Mouse (Mus musculus) lung, embryonic 14.5 days (tissue): ENCODE data around the gene Arhgap42. TPM values are rescaled to one million over a fixed set of nuclear protein-coding genes. Genes with fewer than 3 reads are reported as not detected.
A peak's percentile ranks its signal among the peaks of the same experiment; 100 is the strongest.

Experiments used
- ATAC-seq: fragments of 200-750 bp; cut with Nextera tagmentation; 2 replicates; pipeline ENCODE4 v1.8.0; 2017; ENCODE audit warnings: mild to moderate bottlenecking, moderate TSS enrichment, moderate library complexity; ENCODE audit not compliant: insufficient read depth
- DNase-seq: peaks from one replicate; pipeline ENCODE4 v3.0.0-alpha.2; 2015
- H3K27ac ChIP-seq: fragments of 300-500 bp; sonication (generic); 2 replicates; pipeline ENCODE4 v1.5.1; 2014; ENCODE audit warnings: low read depth, mild to moderate bottlenecking, moderate library complexity
- H3K27me3 ChIP-seq: fragments of 300-500 bp; sonication (generic); 2 replicates; pipeline ENCODE4 v1.6.1; 2014; ENCODE audit warnings: low read length, control low read depth; ENCODE audit not compliant: insufficient read depth
- H3K36me3 ChIP-seq: fragments of 300-500 bp; sonication (generic); 2 replicates; pipeline ENCODE4 v1.6.1; 2014; ENCODE audit warnings: control low read depth; ENCODE audit not compliant: insufficient read depth
- H3K4me1 ChIP-seq: fragments of 300-500 bp; sonication (generic); 2 replicates; pipeline ENCODE4 v1.6.1; 2014; ENCODE audit warnings: antibody characterized with exemption, control low read depth; ENCODE audit not compliant: insufficient read depth
- H3K4me2 ChIP-seq: fragments of 300-500 bp; sonication (generic); 2 replicates; pipeline ENCODE4 v1.6.1; 2014; ENCODE audit warnings: mild to moderate bottlenecking
- H3K4me3 ChIP-seq: fragments of 300-500 bp; sonication (generic); 2 replicates; pipeline ENCODE4 v1.5.1; 2014; ENCODE audit warnings: low read depth, low read length
- H3K9ac ChIP-seq: fragments of 300-500 bp; sonication (generic); 2 replicates; pipeline ENCODE4 v1.6.1; 2014
- H3K9me3 ChIP-seq: fragments of 300-500 bp; sonication (generic); 2 replicates; pipeline ENCODE4 v1.6.1; 2016; ENCODE audit warnings: low read depth, low read length, control low read depth
- CTCF ChIP-seq: IDR thresholded peaks from 2 replicates; pipeline ENCODE4 v1.5.1; 2016; ENCODE audit warnings: antibody characterized with exemption, low read depth
- WGBS: fragments of 180-500 bp; shearing (Covaris S2); extraction: QIAGEN DNeasy Blood & Tissue Kit; methylation state at CpG from one replicate; pipeline ENCODE4 v1.1.7; 2014; 5-methylcytosine and 5-hydroxymethylcytosine counted together
- polyA plus RNA-seq: library from polyadenylated mRNA; unstranded; fragments of >200 nt; fragmentation: Nextera tagmentation; extraction: Ambion mirVana; gene quantifications from 2 replicates; pipeline ENCODE4 v1.2.1, GENCODE M21; 2014

Gene Arhgap42
- polyA plus RNA-seq, 1 experiment from 2014 or later = 45.8 TPM

GRCm38 (mm10) chr9:9211411-9212087, 27.4 kb downstream of the Arhgap42 start:
- Histone ChIP-seq H3K36me3 (no peaks in the 10 kb centered on the region), H3K9me3 (no peaks in the 10 kb centered on the region), H3K27me3 (no peaks in the 10 kb centered on the region), H3K4me2 (no peak overlapping the region), H3K4me1 (no peaks in the 10 kb centered on the region), H3K27ac (no peak overlapping the region), H3K9ac (no peak overlapping the region), H3K4me3 (no peak overlapping the region)
- no peak for ATAC-seq
- TF ChIP-seq CTCF = no peak
- WGBS = 83% methylated on average over 3 of the region's 3 CpGs
- no peak for DNase-seq

DNA sequence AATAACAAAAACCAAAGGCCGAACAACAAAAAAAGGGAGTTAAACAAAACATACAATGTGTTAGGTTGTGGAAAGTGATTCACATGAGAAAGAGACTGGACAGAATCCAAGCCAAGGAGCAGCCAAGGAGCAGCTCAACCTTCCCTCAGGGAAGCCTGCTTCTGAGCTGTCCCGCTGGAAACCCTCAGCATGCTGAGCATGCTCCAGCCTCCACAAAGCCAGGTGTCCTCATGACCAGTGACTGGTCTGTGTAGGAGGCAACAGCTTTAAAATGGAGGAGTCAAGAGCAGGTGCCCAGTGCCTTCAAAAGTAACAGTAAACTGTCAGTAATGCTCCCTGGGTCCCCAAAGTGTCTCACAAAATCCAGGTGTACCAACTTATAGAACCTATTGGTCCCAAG, 28.4 kb downstream of the Arhgap42 start:
- Histone ChIP-seq H3K36me3 (no peaks in the 10 kb centered on the region), H3K4me2 (no peak overlapping the region), H3K4me3 (no peak overlapping the region), H3K9me3 (no peaks in the 10 kb centered on the region), H3K27me3 (no peaks in the 10 kb centered on the region), H3K9ac (no peak overlapping the region), H3K4me1 (no peaks in the 10 kb centered on the region), H3K27ac (no peak overlapping the region)
- no peak for DNase-seq
- ATAC-seq = no peak
- TF ChIP-seq CTCF = no peak
- WGBS = 88% methylated on average over 2 of the region's 2 CpGs

- Histone ChIP-seq H3K4me1 (no peaks in the 10 kb centered on the region), H3K27me3 (no peaks in the 10 kb centered on the region), H3K4me2 (no peak overlapping the region), H3K27ac (no peak overlapping the region), H3K36me3 (no peaks in the 10 kb centered on the region), H3K9ac (no peak overlapping the region), H3K4me3 (no peak overlapping the region), H3K9me3 (no peaks in the 10 kb centered on the region)
- ATAC-seq = no peak
- no peak for TF ChIP-seq CTCF
- no peak for DNase-seq
Observed at GRCm38 (mm10) chr9:9208205-9208604, 30.7 kb downstream of the Arhgap42 start.

DNA sequence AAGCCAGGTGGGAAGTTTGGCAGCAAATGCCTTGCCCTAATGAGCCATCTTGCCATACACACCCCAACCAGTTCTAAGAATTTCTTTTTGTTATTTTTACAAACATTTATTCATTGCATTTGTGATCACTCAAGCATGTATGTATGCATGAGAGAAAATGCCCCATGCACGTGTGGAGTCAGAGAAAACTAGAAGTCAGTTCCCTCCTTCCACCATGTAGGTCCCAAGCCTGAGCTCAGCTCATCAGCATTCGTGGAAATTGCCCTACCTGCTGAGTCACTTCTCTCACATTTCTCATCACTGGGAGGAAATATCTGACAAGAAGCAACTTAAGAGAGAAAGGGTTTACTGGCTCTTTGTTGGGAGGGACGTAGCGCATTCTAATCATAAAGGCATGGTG, 31.6 kb downstream of the Arhgap42 start:
- 71% methylated on average over 4 of the region's 4 CpGs for WGBS
- no peaks in the 10 kb centered on the region for H3K27me3 ChIP-seq
- ATAC-seq = no peak; the same call in 1 of the 2 replicates

DNA sequence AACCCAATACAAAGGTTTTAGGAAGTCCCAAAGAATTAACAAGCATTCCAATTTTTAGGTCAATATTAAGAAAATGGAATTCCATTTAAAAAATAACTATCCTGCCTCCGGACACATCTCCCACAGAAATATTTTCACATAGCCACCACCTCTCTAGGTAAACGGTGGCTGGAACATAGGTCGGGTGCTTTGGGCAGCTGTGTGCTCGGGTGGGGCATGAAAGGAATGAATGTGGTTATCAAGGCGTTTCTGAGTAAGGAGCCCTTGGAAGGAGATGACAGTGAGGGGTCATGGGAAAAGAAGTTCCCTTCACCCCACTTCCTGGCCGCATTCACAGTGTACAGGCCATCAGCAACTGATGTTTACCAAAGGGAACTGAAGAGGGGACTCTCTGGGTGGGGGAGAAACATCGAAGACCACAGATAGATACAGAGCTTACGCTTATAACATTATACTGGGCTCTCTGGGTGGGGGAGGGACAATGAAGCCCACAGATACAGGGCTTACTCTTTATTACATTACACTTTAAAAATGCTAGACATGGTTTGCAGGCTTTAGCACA, 38.0 kb downstream of the Arhgap42 start:
- ATAC-seq = peak; percentile 52; the same call in 1 of the 2 replicates
- no peak overlapping the region for H3K4me3 ChIP-seq
- 25% methylated on average over 8 of the region's 8 CpGs for WGBS

More for the DNA sequence above, 31.6 kb downstream of the Arhgap42 start:
- Histone ChIP-seq H3K4me2 (no peak overlapping the region), H3K27ac (no peak overlapping the region; the same call in 1 of the 2 replicates), H3K4me1 (no peaks in the 10 kb centered on the region), H3K9me3 (no peaks in the 10 kb centered on the region), H3K36me3 (no peaks in the 10 kb centered on the region), H3K9ac (no peak overlapping the region), H3K4me3 (no peak overlapping the region)
- TF ChIP-seq CTCF = no peak
- DNase-seq = no peak

GRCm38 (mm10) chr9:9199170-9199841, 39.6 kb downstream of the Arhgap42 start:
- no peak overlapping the region for H3K9ac ChIP-seq
- peaks cover 16% of the 10 kb centered on the region for H3K4me1 ChIP-seq
- ATAC-seq (peak; percentile 64), DNase-seq (peak; percentile 26)
- no peaks in the 10 kb centered on the region for H3K9me3 ChIP-seq
- no peak overlapping the region for H3K4me2 ChIP-seq
- no peak overlapping the region for H3K4me3 ChIP-seq
- no peaks in the 10 kb centered on the region for H3K27me3 ChIP-seq
- no peak for TF ChIP-seq CTCF
- WGBS = 32% methylated on average over 8 of the region's 8 CpGs
- H3K36me3 ChIP-seq = no peaks in the 10 kb centered on the region
- H3K27ac ChIP-seq = peak overlapping the region; percentile 14; the same call in 1 of the 2 replicates

More for the DNA sequence above, 38.0 kb downstream of the Arhgap42 start:
- no peak for TF ChIP-seq CTCF
- Histone ChIP-seq H3K36me3 (no peaks in the 10 kb centered on the region), H3K4me1 (peaks cover 16% of the 10 kb centered on the region), H3K9me3 (no peaks in the 10 kb centered on the region), H3K27me3 (no peaks in the 10 kb centered on the region), H3K4me2 (no peak overlapping the region), H3K27ac (no peak overlapping the region), H3K9ac (no peak overlapping the region)
- peak; percentile 16 for DNase-seq

DNA sequence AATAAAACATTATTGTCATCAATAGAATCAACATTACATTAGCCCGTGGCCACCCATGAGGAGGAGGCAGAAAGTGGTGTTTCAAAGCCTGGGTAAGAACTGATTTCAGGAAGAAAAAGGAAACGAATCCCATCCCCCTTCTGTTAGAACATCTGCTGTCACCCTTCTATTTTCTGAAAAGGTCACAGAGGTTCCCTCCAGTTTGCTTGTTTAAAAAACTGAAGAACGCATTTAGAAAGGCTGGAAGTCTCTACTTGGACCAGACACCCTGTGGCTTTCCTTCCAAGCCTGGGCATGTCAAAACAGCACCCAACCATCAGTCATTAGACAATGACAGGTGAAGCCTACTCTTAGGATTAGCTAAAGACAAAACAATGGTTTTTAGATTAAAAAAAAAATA, 40.3 kb downstream of the Arhgap42 start:
- Histone ChIP-seq H3K4me3 (no peak overlapping the region), H3K4me2 (no peak overlapping the region), H3K9me3 (no peaks in the 10 kb centered on the region), H3K27ac (no peak overlapping the region), H3K27me3 (no peaks in the 10 kb centered on the region), H3K36me3 (no peaks in the 10 kb centered on the region), H3K4me1 (peaks cover 16% of the 10 kb centered on the region), H3K9ac (no peak overlapping the region)
- ATAC-seq (no peak), DNase-seq (peak; percentile 39)
- WGBS = 13% methylated on average over 3 of the region's 3 CpGs
- no peak for TF ChIP-seq CTCF
